Mouse (Mus musculus): ENCODE measurements around the gene Krt33a. TPM values are rescaled to one million over a fixed set of nuclear protein-coding genes. Genes with fewer than 3 reads are reported as not detected.

Krt33a gene
- not detected in 2 replicates for polyA plus RNA-seq (2012; rRNA removed)

DNA sequence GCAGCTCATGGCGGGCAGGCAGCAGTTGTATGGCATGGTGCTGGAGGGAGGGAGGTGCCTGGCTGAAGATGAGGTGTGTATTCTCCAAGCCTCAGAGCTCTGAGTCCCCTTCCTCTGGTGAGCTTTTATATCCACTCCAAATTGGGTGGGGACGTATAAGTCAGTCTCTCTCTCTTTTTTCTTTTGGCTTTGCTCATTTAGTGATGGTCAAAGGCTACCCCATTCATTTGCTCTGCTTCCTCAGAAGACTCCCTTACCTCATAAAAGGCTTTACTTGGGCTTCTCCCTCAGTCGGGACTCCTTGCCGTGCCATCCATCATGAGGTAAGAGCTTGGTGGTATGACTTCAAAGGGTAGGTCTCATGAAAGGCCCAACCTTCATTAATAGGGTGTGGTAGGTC is at the start of gene Krt33a:
Gene Krt33a (minus strand): TSS at position 101 of the 400 bp plus-strand sequence.
- 83% methylated on average over 4 of the region's 4 CpGs for WGBS
- Histone ChIP-seq H3K4me3 (replicated peaks; ENCODE audit: extremely low read depth, low read depth, low read length) (no peak within 1 kb of the TSS), H3K4me1 (ENCODE audit: control insufficient read depth, insufficient read depth, low read length) (no peaks in the 10 kb centered on the region)
- no peak for DNase-seq
- TF ChIP-seq CTCF (IDR thresholded peaks at IDR 0.05; ENCODE audit: insufficient read depth, low read length) (no peak), POLR2A (IDR thresholded peaks at IDR 0.05; ENCODE audit: borderline replicate concordance, extremely low read depth, low read depth, low read length) (no peak)

GRCm38 (mm10) chr11:100058875-100059274 is 42.9 kb upstream of the Krt33a start:
- no peak for DNase-seq
- TF ChIP-seq CTCF (IDR thresholded peaks at IDR 0.05; ENCODE audit: insufficient read depth, low read length) (no peak), POLR2A (IDR thresholded peaks at IDR 0.05; ENCODE audit: borderline replicate concordance, extremely low read depth, low read depth, low read length) (no peak)
- H3K4me3 ChIP-seq (replicated peaks; ENCODE audit: extremely low read depth, low read depth, low read length): no peak overlapping the region
- no peaks in the 10 kb centered on the region for H3K4me1 ChIP-seq (ENCODE audit: control insufficient read depth, insufficient read depth, low read length)
- 75% methylated on average over 8 of the region's 8 CpGs for WGBS

GRCm38 (mm10) chr11:100055686-100056655 is 40.0 kb upstream of the Krt33a start:
- Histone ChIP-seq H3K4me3 (replicated peaks; ENCODE audit: extremely low read depth, low read depth, low read length) (no peak overlapping the region), H3K4me1 (ENCODE audit: control insufficient read depth, insufficient read depth, low read length) (no peaks in the 10 kb centered on the region)
- no peak for DNase-seq
- 49% methylated on average over 9 of the region's 9 CpGs for WGBS
- no peak for TF ChIP-seq CTCF (IDR thresholded peaks at IDR 0.05; ENCODE audit: insufficient read depth, low read length)
- TF ChIP-seq POLR2A (IDR thresholded peaks at IDR 0.05; ENCODE audit: borderline replicate concordance, extremely low read depth, low read depth, low read length): no peak

- no peak for TF ChIP-seq POLR2A (IDR thresholded peaks at IDR 0.05; ENCODE audit: borderline replicate concordance, extremely low read depth, low read depth, low read length)
- TF ChIP-seq CTCF (IDR thresholded peaks at IDR 0.05; ENCODE audit: insufficient read depth, low read length): no peak
- no peak for DNase-seq
- 85% methylated on average over 3 of the region's 3 CpGs for WGBS
- H3K4me1 ChIP-seq (ENCODE audit: control insufficient read depth, insufficient read depth, low read length): no peaks in the 10 kb centered on the region
- H3K4me3 ChIP-seq (replicated peaks; ENCODE audit: extremely low read depth, low read depth, low read length): no peak within 1 kb of the TSS
These were observed 34.4 kb upstream of the Krt33a start, which contains the start of gene Krt31 for GRCm38 (mm10) chr11:100050451-100050850. Krt31 (minus strand) TSS chr11:100050551.

- Histone ChIP-seq H3K4me3 (replicated peaks; ENCODE audit: extremely low read depth, low read depth, low read length) (no peak overlapping the region), H3K4me1 (ENCODE audit: control insufficient read depth, insufficient read depth, low read length) (no peaks in the 10 kb centered on the region)
- DNase-seq: no peak
- WGBS: 76% methylated on average over 2 of the region's 2 CpGs
- TF ChIP-seq POLR2A (IDR thresholded peaks at IDR 0.05; ENCODE audit: borderline replicate concordance, extremely low read depth, low read depth, low read length) (no peak), CTCF (IDR thresholded peaks at IDR 0.05; ENCODE audit: insufficient read depth, low read length) (no peak)
These were observed 31.2 kb upstream of the Krt33a start for GRCm38 (mm10) chr11:100047193-100047592.

DNA sequence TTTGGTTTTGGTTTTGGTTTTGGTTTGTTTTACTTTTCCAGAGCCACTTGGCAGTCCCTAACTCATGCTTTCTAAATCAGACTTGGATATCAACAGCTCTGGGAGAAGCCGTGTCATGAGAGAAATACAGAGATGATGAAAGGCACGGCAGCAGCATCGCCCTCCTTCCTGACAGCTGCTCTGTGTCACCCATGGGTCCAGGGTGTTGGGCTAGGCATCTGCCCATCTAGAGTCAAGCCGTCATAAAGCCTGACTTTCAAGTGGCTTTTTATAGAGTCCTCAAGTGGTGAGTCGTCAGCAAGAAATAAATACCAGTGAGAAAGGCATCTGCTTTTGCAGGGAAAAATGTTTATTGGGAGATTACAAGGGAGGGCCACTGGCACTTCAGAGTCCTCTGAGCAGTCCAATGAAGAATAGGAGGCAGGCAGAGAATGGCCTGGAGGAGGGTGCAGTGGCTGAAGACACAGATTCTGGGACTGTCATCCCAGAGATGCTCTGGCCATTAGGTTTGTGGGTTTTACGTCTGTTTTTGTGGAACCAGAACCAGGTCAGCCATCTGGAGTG is 30.4 kb upstream of the Krt33a start:
- no peaks in the 10 kb centered on the region for H3K4me1 ChIP-seq (ENCODE audit: control insufficient read depth, insufficient read depth, low read length)
- WGBS: 54% methylated on average over 6 of the region's 6 CpGs
- no peak overlapping the region for H3K4me3 ChIP-seq (replicated peaks; ENCODE audit: extremely low read depth, low read depth, low read length)
- no peak for DNase-seq
- TF ChIP-seq POLR2A (IDR thresholded peaks at IDR 0.05; ENCODE audit: borderline replicate concordance, extremely low read depth, low read depth, low read length) (no peak), CTCF (IDR thresholded peaks at IDR 0.05; ENCODE audit: insufficient read depth, low read length) (no peak)

- no peak for DNase-seq
- TF ChIP-seq POLR2A (IDR thresholded peaks at IDR 0.05; ENCODE audit: borderline replicate concordance, extremely low read depth, low read depth, low read length) (no peak), CTCF (IDR thresholded peaks at IDR 0.05; ENCODE audit: insufficient read depth, low read length) (no peak)
- Histone ChIP-seq H3K4me1 (ENCODE audit: control insufficient read depth, insufficient read depth, low read length) (no peaks in the 10 kb centered on the region), H3K4me3 (replicated peaks; ENCODE audit: extremely low read depth, low read depth, low read length) (no peak within 1 kb of the TSS)
- WGBS: 93% methylated on average over 6 of the region's 6 CpGs
These were observed 25.4 kb upstream of the Krt33a start, which contains the start of gene Krt34 for GRCm38 (mm10) chr11:100041454-100041853. Krt34 (minus strand) TSS chr11:100041554.

DNA sequence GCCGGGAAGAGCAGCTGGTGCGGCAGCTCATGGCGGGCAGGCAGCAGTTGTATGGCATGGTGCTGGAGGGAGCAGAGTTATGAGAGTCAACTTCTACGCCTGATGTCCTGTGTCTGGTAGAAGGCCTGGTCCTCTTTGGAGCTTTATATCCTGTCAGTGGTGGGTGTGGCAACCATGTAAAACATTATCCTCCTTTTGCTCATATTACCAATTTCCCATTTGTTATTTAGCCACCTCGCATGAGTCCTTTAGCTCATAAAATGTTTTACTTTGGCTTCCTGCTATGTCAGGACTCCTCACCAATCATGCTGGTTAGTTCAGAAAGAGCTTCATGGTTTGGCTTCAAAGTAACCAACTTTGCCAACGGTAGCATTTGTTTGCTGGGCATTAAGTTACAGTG is 13.8 kb upstream of the Krt33a start, which contains the start of gene Krt33b:
Gene Krt33b (minus strand): TSS at position 101 of the 400 bp plus-strand sequence.
- no peak for DNase-seq
- H3K4me3 ChIP-seq (replicated peaks; ENCODE audit: extremely low read depth, low read depth, low read length): no peak within 1 kb of the TSS
- TF ChIP-seq CTCF (IDR thresholded peaks at IDR 0.05; ENCODE audit: insufficient read depth, low read length): no peak
- no peak for TF ChIP-seq POLR2A (IDR thresholded peaks at IDR 0.05; ENCODE audit: borderline replicate concordance, extremely low read depth, low read depth, low read length)
- H3K4me1 ChIP-seq (ENCODE audit: control insufficient read depth, insufficient read depth, low read length): no peaks in the 10 kb centered on the region
- 87% methylated on average over 6 of the region's 6 CpGs for WGBS

- Histone ChIP-seq H3K4me3 (replicated peaks; ENCODE audit: extremely low read depth, low read depth, low read length) (no peak overlapping the region), H3K4me1 (ENCODE audit: control insufficient read depth, insufficient read depth, low read length) (no peaks in the 10 kb centered on the region; the same call in 1 of the 2 replicates)
- WGBS: 50% methylated on average over 5 of the region's 5 CpGs
- no peak for DNase-seq
- TF ChIP-seq CTCF (IDR thresholded peaks at IDR 0.05; ENCODE audit: insufficient read depth, low read length) (no peak), POLR2A (IDR thresholded peaks at IDR 0.05; ENCODE audit: borderline replicate concordance, extremely low read depth, low read depth, low read length) (no peak)
These were observed 5.4 kb upstream of the Krt33a start for GRCm38 (mm10) chr11:100021438-100021837.

Data from lung, adult 2 months (tissue).